Mouse (Mus musculus): Measurements from ENCODE around the gene Ptprj. TPM values are rescaled to one million over a fixed set of nuclear protein-coding genes. Genes with fewer than 3 reads are reported as not detected.

The Ptprj gene
- polyA plus RNA-seq, 1 experiment from 2014 or later = 2.4 TPM

DNA sequence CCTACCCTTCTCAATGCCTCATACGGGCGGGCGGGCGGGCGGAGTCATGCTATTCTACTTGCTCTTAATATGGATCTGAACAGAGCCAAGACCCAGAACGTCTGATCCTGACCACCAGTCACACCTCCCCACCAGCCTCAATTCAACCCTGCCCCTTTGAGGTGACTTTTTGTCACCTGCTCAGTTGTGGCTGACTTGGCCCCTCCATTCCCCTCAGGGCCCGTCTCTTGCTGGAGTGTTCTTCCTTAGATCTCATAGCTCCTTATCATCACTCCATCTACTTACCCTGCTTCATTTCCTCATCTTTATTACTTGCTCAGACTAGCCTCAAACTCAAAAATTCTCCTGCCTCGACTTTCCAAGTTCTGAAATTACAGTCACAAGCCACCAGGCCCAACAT is 15.9 kb downstream of the Ptprj start:
- H3K4me3 ChIP-seq = no peak overlapping the region
- 82% methylated on average over 8 of the region's 8 CpGs for WGBS
- no peak overlapping the region for H3K27ac ChIP-seq
- no peak for DNase-seq (ENCODE audit: low spot score)
- no peaks in the 10 kb centered on the region for H3K36me3 ChIP-seq
- H3K9me3 ChIP-seq = no peaks in the 10 kb centered on the region
- no peaks in the 10 kb centered on the region for H3K27me3 ChIP-seq (ENCODE audit: insufficient read depth, poor library complexity, severe bottlenecking)
- H3K4me1 ChIP-seq = peaks cover 22% of the 10 kb centered on the region

GRCm38 (mm10) chr2:90563171-90563570 is 17.3 kb downstream of the Ptprj start:
- Histone ChIP-seq H3K27ac (no peak overlapping the region), H3K9me3 (no peaks in the 10 kb centered on the region), H3K27me3 (ENCODE audit: insufficient read depth, poor library complexity, severe bottlenecking) (no peaks in the 10 kb centered on the region), H3K4me1 (peaks cover 22% of the 10 kb centered on the region), H3K36me3 (no peaks in the 10 kb centered on the region), H3K4me3 (no peak overlapping the region)
- DNase-seq (ENCODE audit: low spot score) = no peak
- WGBS = 76% methylated on average over 4 of the region's 4 CpGs

- Histone ChIP-seq H3K9me3 (no peaks in the 10 kb centered on the region), H3K4me3 (no peak overlapping the region), H3K4me1 (peaks cover 22% of the 10 kb centered on the region), H3K36me3 (no peaks in the 10 kb centered on the region), H3K27me3 (ENCODE audit: insufficient read depth, poor library complexity, severe bottlenecking) (no peaks in the 10 kb centered on the region), H3K27ac (no peak overlapping the region)
- WGBS = 58% methylated on average over 8 of the region's 8 CpGs
- no peak for DNase-seq (ENCODE audit: low spot score)
Measured at GRCm38 (mm10) chr2:90562126-90562670, 18.2 kb downstream of the Ptprj start.

GRCm38 (mm10) chr2:90560197-90560843 is 20.1 kb downstream of the Ptprj start:
- 42% methylated on average over 6 of the region's 6 CpGs for WGBS
- no peaks in the 10 kb centered on the region for H3K27me3 ChIP-seq (ENCODE audit: insufficient read depth, poor library complexity, severe bottlenecking)
- H3K27ac ChIP-seq = peak overlapping the region; percentile 56; the same call in 1 of the 2 replicates
- H3K4me3 ChIP-seq = peak overlapping the region; percentile 1; the same call in 1 of the 2 replicates
- no peaks in the 10 kb centered on the region for H3K36me3 ChIP-seq
- peak; percentile 92 for DNase-seq (ENCODE audit: low spot score)
- no peaks in the 10 kb centered on the region for H3K9me3 ChIP-seq
- peaks cover 22% of the 10 kb centered on the region for H3K4me1 ChIP-seq

DNA sequence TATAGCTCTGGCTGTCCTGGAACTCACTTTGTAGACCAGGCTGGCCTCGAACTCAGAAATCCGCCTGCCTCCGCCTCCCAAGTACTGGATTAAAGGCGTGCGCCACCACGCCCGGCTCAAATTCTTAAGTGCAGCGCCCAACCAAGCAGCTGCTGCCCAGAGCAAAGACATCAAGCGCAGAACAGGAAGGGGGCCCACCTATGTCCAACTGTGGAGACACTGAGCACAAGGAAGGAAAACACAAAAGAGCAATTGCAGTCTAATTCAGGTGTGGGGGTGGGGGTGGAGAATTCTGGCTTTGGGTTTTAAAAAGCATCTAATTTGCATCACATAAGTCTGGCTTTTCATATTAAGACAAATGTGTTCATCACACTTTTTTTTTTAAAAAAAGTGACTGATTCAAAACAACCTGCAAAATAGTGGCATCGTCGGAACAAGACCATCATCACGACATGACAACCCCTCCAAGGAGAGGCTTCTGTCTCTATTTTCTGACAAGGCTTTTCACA is 20.7 kb downstream of the Ptprj start:
- Histone ChIP-seq H3K36me3 (no peaks in the 10 kb centered on the region), H3K27ac (0 out of 2 replicates have a peak overlapping the region, but pooled peaks have one; percentile 56), H3K4me1 (peaks cover 22% of the 10 kb centered on the region), H3K9me3 (no peaks in the 10 kb centered on the region), H3K27me3 (ENCODE audit: insufficient read depth, poor library complexity, severe bottlenecking) (no peaks in the 10 kb centered on the region), H3K4me3 (peak overlapping the region; percentile 1; the same call in 1 of the 2 replicates)
- WGBS = 66% methylated on average over 12 of the region's 12 CpGs
- DNase-seq (ENCODE audit: low spot score) = no peak

- H3K4me1 ChIP-seq = peaks cover 22% of the 10 kb centered on the region
- no peaks in the 10 kb centered on the region for H3K27me3 ChIP-seq (ENCODE audit: insufficient read depth, poor library complexity, severe bottlenecking)
- H3K9me3 ChIP-seq = no peaks in the 10 kb centered on the region
- H3K36me3 ChIP-seq = no peaks in the 10 kb centered on the region
- H3K4me3 ChIP-seq = no peak overlapping the region
- DNase-seq (ENCODE audit: low spot score) = no peak
- peak overlapping the region; percentile 47; the same call in 1 of the 2 replicates for H3K27ac ChIP-seq
- WGBS = 74% methylated on average over 2 of the region's 2 CpGs
Measured at GRCm38 (mm10) chr2:90559015-90559687, 21.3 kb downstream of the Ptprj start.

GRCm38 (mm10) chr2:90558361-90558760 is 22.1 kb downstream of the Ptprj start:
- peaks cover 22% of the 10 kb centered on the region for H3K4me1 ChIP-seq
- no peaks in the 10 kb centered on the region for H3K9me3 ChIP-seq
- no peaks in the 10 kb centered on the region for H3K36me3 ChIP-seq
- H3K4me3 ChIP-seq = no peak overlapping the region
- WGBS = 84% methylated on average over 11 of the region's 11 CpGs
- no peaks in the 10 kb centered on the region for H3K27me3 ChIP-seq (ENCODE audit: insufficient read depth, poor library complexity, severe bottlenecking)
- DNase-seq (ENCODE audit: low spot score) = no peak
- H3K27ac ChIP-seq = no peak overlapping the region

DNA sequence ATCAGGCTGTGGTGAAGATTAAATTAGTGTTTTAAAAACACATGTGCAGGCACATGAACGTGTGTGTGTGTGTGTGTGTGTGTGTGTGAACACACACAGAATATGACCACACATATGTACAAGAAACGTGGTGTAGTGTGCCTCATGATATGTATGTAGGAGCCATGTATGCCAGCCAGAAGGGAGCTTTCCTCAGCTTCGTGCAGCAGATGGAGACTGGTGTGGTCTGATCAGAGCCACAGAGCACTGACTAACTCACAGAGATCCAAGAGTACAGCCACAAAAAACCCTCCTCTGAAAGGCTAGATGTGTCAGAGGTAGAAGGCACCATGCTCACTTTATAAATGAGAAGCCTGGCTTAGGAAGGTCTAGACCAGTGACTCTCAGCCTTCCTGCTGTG is 22.5 kb downstream of the Ptprj start:
- Histone ChIP-seq H3K9me3 (no peaks in the 10 kb centered on the region), H3K4me3 (no peak overlapping the region), H3K36me3 (no peaks in the 10 kb centered on the region), H3K4me1 (peaks cover 22% of the 10 kb centered on the region), H3K27me3 (ENCODE audit: insufficient read depth, poor library complexity, severe bottlenecking) (no peaks in the 10 kb centered on the region), H3K27ac (no peak overlapping the region)
- 79% methylated on average over 3 of the region's 3 CpGs for WGBS
- DNase-seq (ENCODE audit: low spot score) = no peak

DNA sequence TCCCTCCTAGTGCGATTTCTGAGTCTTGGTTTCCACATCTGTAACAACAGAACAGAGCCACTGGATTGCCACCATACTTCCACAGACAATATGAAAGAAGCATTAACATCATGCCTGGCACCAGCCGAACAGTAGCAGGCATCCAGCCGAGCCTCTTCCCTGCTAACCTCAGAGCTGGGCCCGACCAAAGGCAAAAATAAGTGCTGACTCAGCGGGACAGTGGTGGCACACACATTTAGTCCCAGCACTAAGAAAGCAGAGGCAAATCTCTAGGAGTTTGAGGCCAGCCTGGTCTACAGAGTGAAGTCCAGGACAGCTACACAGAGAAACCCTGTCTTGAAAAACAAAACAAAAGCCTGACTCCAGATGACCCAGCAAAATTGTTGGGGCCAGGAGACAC is 24.7 kb downstream of the Ptprj start:
- no peaks in the 10 kb centered on the region for H3K9me3 ChIP-seq
- WGBS = 78% methylated on average over 5 of the region's 5 CpGs

DNA sequence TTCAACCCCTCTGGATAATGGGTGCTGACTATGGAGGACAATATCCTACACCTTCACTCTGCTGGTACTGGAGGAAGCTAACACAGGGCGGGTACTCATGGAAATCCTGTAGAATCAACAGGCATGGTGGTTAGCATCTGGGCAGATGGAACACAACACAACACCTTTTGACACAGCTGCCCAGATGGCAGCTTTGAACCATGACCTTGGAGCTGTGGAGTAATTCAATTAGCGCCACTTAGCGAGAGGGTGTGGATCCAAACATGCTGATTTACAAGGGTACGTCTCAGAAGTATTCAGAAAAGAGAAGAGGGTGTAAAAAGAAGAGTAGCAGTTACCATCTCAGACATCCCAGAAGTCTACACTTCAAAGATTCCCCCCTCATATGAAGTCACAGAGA is 25.6 kb downstream of the Ptprj start:
- DNase-seq (ENCODE audit: low spot score) = no peak
- no peak overlapping the region for H3K27ac ChIP-seq
- no peaks in the 10 kb centered on the region for H3K27me3 ChIP-seq (ENCODE audit: insufficient read depth, poor library complexity, severe bottlenecking)
- no peaks in the 10 kb centered on the region for H3K36me3 ChIP-seq
- no peaks in the 10 kb centered on the region for H3K9me3 ChIP-seq
- H3K4me3 ChIP-seq = no peak overlapping the region
- 80% methylated on average over 4 of the region's 4 CpGs for WGBS
- 0 out of 2 replicates have a peak, but pooled peaks cover 3% of the 10 kb centered on the region for H3K4me1 ChIP-seq

More for the DNA sequence above, 24.7 kb downstream of the Ptprj start:
- no peak overlapping the region for H3K4me3 ChIP-seq
- DNase-seq (ENCODE audit: low spot score) = no peak
- no peaks in the 10 kb centered on the region for H3K36me3 ChIP-seq
- H3K4me1 ChIP-seq = peaks cover 11% of the 10 kb centered on the region
- H3K27ac ChIP-seq = no peak overlapping the region
- no peaks in the 10 kb centered on the region for H3K27me3 ChIP-seq (ENCODE audit: insufficient read depth, poor library complexity, severe bottlenecking)

GRCm38 (mm10) chr2:90553861-90554260 is 26.6 kb downstream of the Ptprj start:
- WGBS = 81% methylated on average over 4 of the region's 4 CpGs
- no peaks in the 10 kb centered on the region for H3K27me3 ChIP-seq (ENCODE audit: insufficient read depth, poor library complexity, severe bottlenecking)
- H3K36me3 ChIP-seq = no peaks in the 10 kb centered on the region
- no peaks in the 10 kb centered on the region for H3K9me3 ChIP-seq
- H3K4me1 ChIP-seq = 0 out of 2 replicates have a peak, but pooled peaks cover 3% of the 10 kb centered on the region
- no peak overlapping the region for H3K27ac ChIP-seq
- H3K4me3 ChIP-seq = no peak overlapping the region
- DNase-seq (ENCODE audit: low spot score) = no peak

DNA sequence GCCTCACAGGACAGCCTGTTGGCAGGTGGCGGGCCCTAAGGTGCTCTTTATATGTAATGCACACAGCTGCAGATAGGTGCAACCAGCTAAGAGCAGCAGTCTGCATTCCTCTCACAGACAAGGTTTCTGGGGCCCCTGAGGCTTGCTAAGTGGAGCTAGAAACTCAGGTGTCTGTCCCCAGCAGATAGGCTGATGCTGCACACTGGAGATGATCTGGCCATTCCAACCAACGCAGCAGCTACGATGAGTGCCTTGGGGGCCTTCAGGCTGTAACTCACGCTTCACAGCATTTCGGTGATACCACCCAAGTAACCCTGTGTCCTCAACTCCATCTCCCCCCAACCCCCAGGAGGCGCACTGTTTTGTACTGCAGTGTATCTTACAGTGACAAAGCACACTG is 29.8 kb downstream of the Ptprj start:
- H3K27ac ChIP-seq = no peak overlapping the region
- H3K4me3 ChIP-seq = no peak overlapping the region
- no peaks in the 10 kb centered on the region for H3K36me3 ChIP-seq
- no peaks in the 10 kb centered on the region for H3K9me3 ChIP-seq
- H3K4me1 ChIP-seq = 0 out of 2 replicates have a peak, but pooled peaks cover 3% of the 10 kb centered on the region
- no peak for DNase-seq (ENCODE audit: low spot score)
- H3K27me3 ChIP-seq (ENCODE audit: insufficient read depth, poor library complexity, severe bottlenecking) = no peaks in the 10 kb centered on the region
- WGBS = 86% methylated on average over 6 of the region's 6 CpGs

DNA sequence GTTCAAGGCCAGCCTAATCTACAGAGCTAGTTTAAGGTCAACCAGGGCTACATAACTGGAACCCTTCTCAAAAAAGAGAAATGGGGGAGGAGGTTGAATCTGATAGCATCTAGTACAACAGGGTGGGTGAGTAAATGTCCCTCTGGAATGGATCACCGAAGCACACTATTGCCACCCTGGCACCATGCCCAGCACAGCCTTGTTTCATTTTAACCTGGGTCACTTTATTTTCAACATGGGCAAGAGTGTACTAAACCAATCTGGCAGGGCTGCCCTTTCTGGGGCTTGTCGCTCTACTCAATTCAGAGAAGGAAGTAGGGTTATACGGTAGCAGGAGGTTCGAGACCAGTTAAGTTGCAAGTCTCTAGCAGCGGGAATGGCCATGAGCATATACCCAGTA is 31.9 kb downstream of the Ptprj start:
- H3K27ac ChIP-seq = no peak overlapping the region
- 0 out of 2 replicates have a peak, but pooled peaks cover 3% of the 10 kb centered on the region for H3K4me1 ChIP-seq
- no peak overlapping the region for H3K4me3 ChIP-seq
- DNase-seq (ENCODE audit: low spot score) = no peak
- H3K9me3 ChIP-seq = no peaks in the 10 kb centered on the region
- H3K36me3 ChIP-seq = no peaks in the 10 kb centered on the region
- 88% methylated on average over 5 of the region's 5 CpGs for WGBS
- no peaks in the 10 kb centered on the region for H3K27me3 ChIP-seq (ENCODE audit: insufficient read depth, poor library complexity, severe bottlenecking)

Data from heart, embryonic 10.5 days (tissue).